Mouse (Mus musculus) gastrocnemius, postnatal 10 days (tissue): ENCODE measurements around the gene Ttll12. TPM values are rescaled to one million over a fixed set of nuclear protein-coding genes. Genes with fewer than 3 reads are reported as not detected.

ENCODE experiments used
- DNase-seq: peaks from one replicate; pipeline ENCODE4 v3.0.0; 2021; ENCODE audit warnings: mixed read lengths
- total RNA-seq, 2 experiments: library from RNA; stranded (reverse); gene quantifications; 2 replicates each; pipeline ENCODE4 v1.2.3; 2021

The Ttll12 gene
- total RNA-seq, 2 experiments from 2014 or later: 9.4 to 13.0 TPM

DNA sequence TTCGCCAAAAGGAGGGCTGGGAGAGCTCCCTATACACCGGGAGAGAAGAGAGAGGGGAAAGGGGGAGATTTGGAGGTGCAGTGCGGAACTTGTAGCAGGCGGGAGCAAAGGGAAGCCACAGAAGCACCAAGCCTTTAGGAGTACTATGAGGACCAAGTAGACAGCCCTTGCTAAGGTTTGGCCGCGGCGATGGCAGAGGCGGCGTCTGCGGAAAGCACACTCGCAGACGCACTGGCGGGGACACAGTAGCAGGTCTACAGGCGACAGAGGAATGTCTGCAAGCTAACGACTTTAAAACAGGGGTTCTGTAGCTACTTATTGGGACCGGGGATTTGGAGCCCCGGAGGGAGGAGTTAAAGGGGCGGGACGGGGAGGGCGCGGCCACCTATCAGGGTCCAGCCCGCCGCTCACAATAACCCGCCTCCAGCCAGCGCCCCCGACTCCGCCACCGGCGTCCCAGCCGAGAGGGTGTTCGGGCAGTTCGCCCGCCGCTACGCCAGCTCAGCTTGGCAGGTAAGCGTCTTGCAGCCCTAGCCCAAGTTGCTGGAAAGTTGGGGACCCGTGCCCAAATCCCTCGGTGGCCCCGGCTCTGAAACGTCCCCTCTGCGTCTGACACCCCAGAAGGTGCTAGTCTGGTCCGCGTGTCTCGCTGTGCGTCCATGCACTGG, 68.4 kb downstream of the Ttll12 start, which contains the start of gene Bik:
Gene Bik, plus strand, starts transcription at position 439 of the 668 bp plus-strand sequence.
- peak; percentile 52 for DNase-seq

Other genes with a start within 250 kb of the Ttll12 start
- gene Arfgap3, start 244.9 kb downstream of the Ttll12 start, total RNA-seq: 10 to 100 TPM; 12.3 to 16.0 TPM
- 10 to 100 TPM; 42.8 to 44.4 TPM for gene Pacsin2, start 130.6 kb downstream of the Ttll12 start, total RNA-seq
- gene Ttll1, start 84.3 kb downstream of the Ttll12 start, total RNA-seq: 1 to 10 TPM; 5.2 to 6.3 TPM
- gene Bik, start 68.3 kb downstream of the Ttll12 start, total RNA-seq: 1 to 10 TPM; 2.0 to 3.3 TPM
- gene Tspo, start 31.6 kb downstream of the Ttll12 start, total RNA-seq: 10 to 100 TPM; 30.3 to 33.8 TPM
- gene Mcat, start 31.4 kb downstream of the Ttll12 start, total RNA-seq: 10 to 100 TPM; 22.7 to 29.3 TPM
- gene Scube1, start 129.9 kb upstream of the Ttll12 start, total RNA-seq: 1 to 10 TPM; 2.5 to 2.8 TPM
- gene Mpped1, start 184.3 kb upstream of the Ttll12 start, total RNA-seq: under 1 TPM; 0.45 TPM